Mouse (Mus musculus): Measurements from ENCODE around the gene Pih1d1. TPM values are rescaled to one million over a fixed set of nuclear protein-coding genes. Genes with fewer than 3 reads are reported as not detected.

The Pih1d1 gene
- total and polyA plus RNA-seq, 3 experiments: 141 to 148 TPM; not detected in 1

DNA sequence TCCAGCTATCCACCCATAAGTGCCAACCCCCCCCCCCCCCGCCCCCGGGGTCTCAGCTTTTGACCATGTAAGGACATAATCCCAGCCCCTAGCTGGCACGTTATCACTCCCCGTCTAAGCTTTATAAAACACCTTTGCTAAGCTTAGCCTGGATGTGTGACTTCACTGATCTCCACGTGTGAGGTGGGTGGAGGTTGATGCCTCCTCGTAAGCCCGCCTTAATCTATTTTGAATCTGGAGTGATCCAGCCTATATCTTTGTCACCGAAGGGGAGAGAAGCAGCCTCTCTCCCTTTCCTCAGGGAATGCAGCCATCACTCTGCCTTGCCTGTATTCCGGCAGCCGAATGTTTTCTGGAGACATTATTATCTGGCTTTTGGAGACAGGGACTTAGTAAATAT lies 48.6 kb downstream of the Pih1d1 start:
- Histone ChIP-seq H3K36me3 (ENCODE audit: control insufficient read depth in 1 of 2, insufficient read depth in 2 of 2, low read length in 2 of 2) (peaks cover 0 to 5% of the 10 kb centered on the region in 2 experiments; a peak in 1 of 4 replicates), H3K9me3 (replicated peaks; ENCODE audit: insufficient read depth, low read length) (no peaks in the 10 kb centered on the region), H3K27ac (ENCODE audit: control insufficient read depth, low read depth, low read length) (no peak overlapping the region), H3K27me3 (ENCODE audit: control insufficient read depth in 1 of 2, insufficient read depth in 2 of 2, low read length in 2 of 2) (no peaks in the 10 kb centered on the region), H3K79me2 (ENCODE audit: control insufficient read depth, insufficient read depth, low read length, poor library complexity) (no peaks in the 10 kb centered on the region), H3K4me3 (ENCODE audit: control insufficient read depth in 1 of 2, insufficient read depth in 1 of 2, low read depth in 2 of 2, low read length in 2 of 2) (no peak overlapping the region), H3K4me1 (ENCODE audit: control insufficient read depth in 1 of 2, insufficient read depth in 2 of 2, low read length in 2 of 2) (peaks cover 0 to 7% of the 10 kb centered on the region in 2 experiments; a peak in 1 of 4 replicates), H3K9ac (ENCODE audit: control insufficient read depth, low read depth, low read length, poor library complexity, severe bottlenecking) (no peak overlapping the region)
- DNase-seq (ENCODE audit: low read depth, low spot score): no peak
- TF ChIP-seq E2F4 (IDR thresholded peaks at IDR 0.05; ENCODE audit: borderline replicate concordance, low read depth, low read length) (no peak), MAZ (IDR thresholded peaks at IDR 0.05; ENCODE audit: low read depth, low read length) (no peak), MYB (IDR thresholded peaks at IDR 0.05; ENCODE audit: low read depth, low read length) (no peak), MEF2A (IDR thresholded peaks at IDR 0.05; ENCODE audit: extremely low read depth, insufficient replicate concordance, low read depth, low read length, poor library complexity, severe bottlenecking) (no peak), TBP (IDR thresholded peaks at IDR 0.05; ENCODE audit: low read depth, low read length) (no peak), MAFK (IDR thresholded peaks at IDR 0.05; ENCODE audit: borderline replicate concordance, low read depth, low read length) (no peak), CHD1 (IDR thresholded peaks at IDR 0.05; ENCODE audit: low read depth, low read length) (no peak), KAT2A (conservative IDR thresholded peaks at IDR 0.05; ENCODE audit: low read depth, low read length) (no peak), UBTF (IDR thresholded peaks at IDR 0.05; ENCODE audit: borderline replicate concordance, insufficient read depth, low read depth, low read length) (no peak), ETS1 (IDR thresholded peaks at IDR 0.05; ENCODE audit: low read depth, low read length) (no peak), ZMIZ1 (IDR thresholded peaks at IDR 0.05; ENCODE audit: low read depth, low read length) (no peak), USF2 (IDR thresholded peaks at IDR 0.05; ENCODE audit: borderline replicate concordance in 1 of 2, insufficient read depth in 1 of 2, low read depth in 1 of 2, low read length in 2 of 2) (no peak)

DNA sequence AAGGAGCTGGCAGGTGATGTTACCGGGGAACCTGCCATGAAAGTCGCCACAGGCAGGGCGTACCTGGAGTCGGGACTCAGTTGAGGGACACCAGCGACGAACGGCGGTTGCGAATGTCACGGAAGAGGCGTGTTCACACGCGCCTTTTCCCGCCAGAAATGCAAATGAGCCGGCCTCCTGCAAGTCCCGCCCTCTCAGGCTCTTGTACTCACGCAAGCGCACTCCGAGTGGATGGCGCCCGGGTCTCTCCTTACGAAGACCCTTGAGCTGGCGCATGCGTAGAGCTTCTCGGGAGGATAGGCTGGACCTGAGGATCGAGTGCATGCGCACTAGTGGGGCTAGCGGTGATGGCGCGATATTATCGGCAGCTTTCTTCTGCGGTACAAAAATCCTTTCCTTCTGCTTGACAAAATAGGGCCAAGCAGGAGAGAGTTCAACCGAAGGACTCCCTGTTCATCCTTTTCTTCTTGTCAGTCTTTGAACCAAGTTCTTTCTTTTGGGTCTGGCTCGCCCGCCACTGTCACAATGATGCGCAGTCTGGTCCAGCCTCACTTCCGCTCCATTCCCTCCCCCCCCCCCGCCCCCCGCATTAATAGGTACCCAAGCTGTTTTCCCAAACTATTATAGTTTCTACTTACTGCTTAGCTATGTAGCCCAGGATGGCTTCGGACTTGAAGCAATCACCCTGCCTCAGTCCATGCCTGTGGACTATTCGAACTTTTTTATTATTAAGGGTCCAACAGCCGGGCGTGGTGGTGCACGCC lies 50.5 kb downstream of the Pih1d1 start, which contains the start of gene Ccdc155:
TSS of gene Ccdc155 (minus strand) at position 513 of the 764 bp plus-strand sequence.
- TF ChIP-seq MAFK (IDR thresholded peaks at IDR 0.05; ENCODE audit: borderline replicate concordance, low read depth, low read length) (no peak), E2F4 (IDR thresholded peaks at IDR 0.05; ENCODE audit: borderline replicate concordance, low read depth, low read length) (peak; percentile 83; the same call in 1 of the 2 replicates), NRF1 (IDR thresholded peaks at IDR 0.05; ENCODE audit: insufficient read depth, low read depth, low read length, poor library complexity, severe bottlenecking) (peak; percentile 97; the same call in 1 of the 2 replicates), MYB (IDR thresholded peaks at IDR 0.05; ENCODE audit: low read depth, low read length) (0 out of 2 replicates have a peak, but pooled peaks have one; percentile 13), HCFC1 (IDR thresholded peaks at IDR 0.05; ENCODE audit: low read depth, low read length) (peak; percentile 29; the same call in 1 of the 2 replicates), MAX (IDR thresholded peaks at IDR 0.05; ENCODE audit: low read length) (peak; percentile 96), ELF1 (IDR thresholded peaks at IDR 0.05; ENCODE audit: low read depth, low read length) (peak; percentile 53; the same call in 1 of the 2 replicates), RCOR1 (IDR thresholded peaks at IDR 0.05; ENCODE audit: low read depth, low read length) (no peak), NELFE (IDR thresholded peaks at IDR 0.05; ENCODE audit: low read depth, low read length) (peak; percentile 63), SIN3A (IDR thresholded peaks at IDR 0.05; ENCODE audit: low read length) (peak; percentile 79), MAZ (IDR thresholded peaks at IDR 0.05; ENCODE audit: low read depth, low read length) (no peak; the same call in 1 of the 2 replicates), USF1 (IDR thresholded peaks at IDR 0.05; ENCODE audit: low read depth, low read length) (no peak), GATA1 (IDR thresholded peaks at IDR 0.05; ENCODE audit: low read depth, low read length) (peak; percentile 49; the same call in 1 of the 2 replicates), MYC (IDR thresholded peaks at IDR 0.05; ENCODE audit: low read depth, low read length) (no peak), TCF12 (IDR thresholded peaks at IDR 0.05; ENCODE audit: low read depth, low read length) (no peak), POLR2A (IDR thresholded peaks at IDR 0.05; ENCODE audit: control insufficient read depth in 1 of 2, insufficient read depth in 1 of 2, low read depth in 1 of 2, low read length in 2 of 2, poor library complexity in 1 of 2) (peak in 1 of 2 experiments; percentile 58; a peak in 1 of 4 replicates), MXI1 (IDR thresholded peaks at IDR 0.05; ENCODE audit: low read depth, low read length) (peak; percentile 94)
- Histone ChIP-seq H3K27ac (ENCODE audit: control insufficient read depth, low read depth, low read length) (peak within 1 kb of the TSS; percentile 44), H3K27me3 (ENCODE audit: control insufficient read depth in 1 of 2, insufficient read depth in 2 of 2, low read length in 2 of 2) (no peaks in the 10 kb centered on the region), H3K9me3 (replicated peaks; ENCODE audit: insufficient read depth, low read length) (no peaks in the 10 kb centered on the region), H3K79me2 (ENCODE audit: control insufficient read depth, insufficient read depth, low read length, poor library complexity) (no peaks in the 10 kb centered on the region), H3K9ac (ENCODE audit: control insufficient read depth, low read depth, low read length, poor library complexity, severe bottlenecking) (peak within 1 kb of the TSS; percentile 56), H3K4me3 (ENCODE audit: control insufficient read depth in 1 of 2, insufficient read depth in 1 of 2, low read depth in 2 of 2, low read length in 2 of 2) (peak within 1 kb of the TSS; percentile 65 to 66), H3K36me3 (ENCODE audit: control insufficient read depth in 1 of 2, insufficient read depth in 2 of 2, low read length in 2 of 2) (peaks cover 0 to 5% of the 10 kb centered on the region in 2 experiments; a peak in 1 of 4 replicates), H3K4me1 (ENCODE audit: control insufficient read depth in 1 of 2, insufficient read depth in 2 of 2, low read length in 2 of 2) (peaks cover 0 to 7% of the 10 kb centered on the region in 2 experiments; a peak in 1 of 4 replicates)
- DNase-seq (ENCODE audit: low read depth, low spot score): peak; percentile 99
